In the genomic region with DNA sequence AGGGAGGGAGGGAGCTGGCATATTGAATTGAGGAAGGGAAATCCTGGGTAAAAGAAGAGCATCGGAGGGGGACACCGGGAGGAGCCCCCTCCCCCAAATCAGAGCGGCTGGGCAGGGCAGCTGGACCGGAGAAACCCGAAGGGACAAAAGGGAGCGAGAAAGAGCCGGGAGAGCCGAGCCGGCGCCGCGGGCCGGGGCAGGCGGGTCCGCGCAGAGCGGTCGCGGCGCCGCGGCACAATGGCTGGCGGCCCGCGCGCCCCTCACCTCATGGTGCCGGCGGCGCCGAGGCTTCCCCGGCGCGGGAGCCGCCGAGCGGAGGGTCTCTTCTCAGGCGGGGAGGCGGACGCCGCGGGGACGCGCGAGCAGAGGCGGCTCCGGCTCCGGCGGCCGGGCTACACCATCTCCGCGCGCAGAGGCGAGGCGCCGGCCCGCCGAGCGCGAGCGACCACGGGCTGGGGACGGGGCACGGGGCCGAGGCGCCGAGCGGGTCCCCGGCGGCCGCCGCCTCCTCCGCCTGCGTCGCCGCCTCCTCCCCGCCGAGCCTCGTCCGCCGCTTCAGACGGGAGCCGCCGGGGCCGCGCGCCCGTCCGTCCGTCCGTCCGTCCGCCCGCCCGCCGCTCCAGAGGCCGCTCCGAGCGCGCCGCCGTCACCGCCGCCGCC, we compare ENCODE assay signal across 8 mouse cellular contexts. TPM values are rescaled to one million over a fixed set of nuclear protein-coding genes. Genes with fewer than 3 reads are reported as not detected.
DNase-seq lines count a peak whose midpoint lies in the region; ATAC-seq lines count a peak whose summit lies in the region.

No protein-coding gene starts in this region.

- H3K9ac ChIP-seq in limb, embryonic 13.5 days, result peak overlapping the region; percentile 96
- H3K9ac ChIP-seq in neural tube, embryonic 12.5 days, result peak overlapping the region; percentile 100

- peak; percentile 42 for ATAC-seq in cerebellum, adult (ENCODE audit: insufficient number of reproducible peaks, low FRiP score, low TSS enrichment)
- ATAC-seq in limb, embryonic 13.5 days (ENCODE audit: low FRiP score, low read depth), result peak; percentile 72
- peak; percentile 65 for ATAC-seq in neural tube, embryonic 12.5 days (ENCODE audit: low FRiP score, low read depth)

- intact Hi-C loops in gastrocnemius, postnatal 14 days (cut with DNase I; ENCODE audit: low total_unique reads), result loop anchor here (5.0 kb wide), 1 partner anchor 93 kb away; no protein-coding TSS in a partner anchor

- DNase-seq in cerebellum, postnatal 25 days, result no peak
- DNase-seq in right cerebral cortex, postnatal 14 days, result peak; percentile 36
- DNase-seq in right cerebral cortex, postnatal 36 days (ENCODE audit: low spot score in 2 of 2), result no peak
- DNase-seq in gastrocnemius, postnatal 14 days, result peak; percentile 22
- DNase-seq in spleen, postnatal 14 days (ENCODE audit: low spot score in 2 of 2), result no peak

- H3K27ac ChIP-seq in limb, embryonic 13.5 days, result peak overlapping the region; percentile 98
- H3K27ac ChIP-seq in neural tube, embryonic 12.5 days, result peak overlapping the region; percentile 99

- peaks cover 16% of the 10 kb centered on the region for H3K4me1 ChIP-seq in limb, embryonic 13.5 days
- peaks cover 23% of the 10 kb centered on the region for H3K4me1 ChIP-seq in neural tube, embryonic 12.5 days

- peak overlapping the region; percentile 87 for H3K4me3 ChIP-seq in limb, embryonic 13.5 days
- peak overlapping the region; percentile 95 for H3K4me3 ChIP-seq in neural tube, embryonic 12.5 days

- peaks cover 5% of the 10 kb centered on the region for H3K36me3 ChIP-seq in limb, embryonic 13.5 days
- no peaks in the 10 kb centered on the region for H3K36me3 ChIP-seq in neural tube, embryonic 12.5 days

- WGBS in limb, embryonic 13.5 days, result under 1% methylated on average over 38 of the region's 104 CpGs
- WGBS in neural tube, embryonic 12.5 days, result under 1% methylated on average over 54 of the region's 104 CpGs

- no peaks in the 10 kb centered on the region for H3K27me3 ChIP-seq in limb, embryonic 13.5 days
- H3K27me3 ChIP-seq in neural tube, embryonic 12.5 days (replicated peaks), result no peaks in the 10 kb centered on the region

- no peaks in the 10 kb centered on the region for H3K9me3 ChIP-seq in limb, embryonic 13.5 days
- no peaks in the 10 kb centered on the region for H3K9me3 ChIP-seq in neural tube, embryonic 12.5 days

- peak overlapping the region; percentile 78 for H3K4me2 ChIP-seq in limb, embryonic 13.5 days (replicated peaks)
- H3K4me2 ChIP-seq in neural tube, embryonic 12.5 days (replicated peaks), result peak overlapping the region; percentile 71

RNA-seq across cellular contexts. Expression of gene Enah, which starts 0.4 kb away (rescaled TPM):
- total RNA-seq in gastrocnemius, postnatal 14 days (2021), result 100 to 1,000 TPM in 1 of 2 experiments, 10 to 100 TPM in 1; 57.5 to 119 TPM
- polyA plus RNA-seq in limb, embryonic 13.5 days (2015; fragmentation: Nextera tagmentation; extraction: Ambion mirVana), result 27.1 and 31.9 TPM in 2 replicates
- 43.3 and 45.6 TPM in 2 replicates for polyA plus RNA-seq in neural tube, embryonic 12.5 days (2016; fragmentation: Nextera tagmentation; extraction: Ambion mirVana)

Comparison
In these comparisons a context has a peak if more than half of its experiments do, and no peak if none do; other contexts are left out.
1. DNase-seq: peak in right cerebral cortex, postnatal 14 days (single experiment) and gastrocnemius, postnatal 14 days (single experiment); none in cerebellum, postnatal 25 days (0 of 2), right cerebral cortex, postnatal 36 days (0 of 2) and spleen, postnatal 14 days (0 of 2).
2. Peak in every context shown above with its lines, with median percentiles within 50 percentile points of each other: ATAC-seq.